Mouse (Mus musculus) urinary bladder, postnatal 25 days (tissue): ENCODE data around the gene Klhl25.
"Not testable (repeated sequence)": the region's sequence is repeated elsewhere in the genome, so short reads cannot be mapped to it uniquely, and the experiment has no call there.

Source experiments
- DNase-seq: peaks from one replicate; pipeline ENCODE4 v3.0.0; 2022; ENCODE audit warnings: low spot score

Klhl25 gene

DNA sequence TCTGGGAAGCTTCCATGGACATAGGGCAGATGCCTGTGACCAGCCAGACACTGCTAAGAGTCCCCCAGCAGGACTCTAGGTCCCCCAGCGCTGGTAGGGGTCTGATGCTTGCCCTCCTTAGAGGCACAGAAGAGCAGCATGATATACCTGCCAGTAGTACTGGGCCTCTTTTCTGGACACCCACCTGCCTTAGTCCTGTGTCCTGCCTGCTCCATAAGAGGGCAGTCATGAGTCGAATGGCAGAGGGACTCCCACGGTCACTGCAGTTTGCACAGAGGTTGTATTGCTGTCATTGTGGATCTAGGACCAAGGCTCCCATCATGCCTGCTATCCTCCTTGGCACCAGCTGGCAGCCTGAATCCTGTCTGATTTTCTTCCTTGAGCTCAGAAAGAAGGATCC is 25.1 kb downstream of the Klhl25 start:
- DNase-seq = no peak

GRCm38 (mm10) chr7:75873746-75874145 is 25.6 kb downstream of the Klhl25 start:
- no peak for DNase-seq

GRCm38 (mm10) chr7:75879436-75879835 is 31.3 kb downstream of the Klhl25 start:
- not testable (repeated sequence) for DNase-seq

GRCm38 (mm10) chr7:75880236-75880635 is 32.1 kb downstream of the Klhl25 start:
- no peak for DNase-seq

- DNase-seq = peak; percentile 80
Observed at GRCm38 (mm10) chr7:75880650-75881049, 32.5 kb downstream of the Klhl25 start.

DNA sequence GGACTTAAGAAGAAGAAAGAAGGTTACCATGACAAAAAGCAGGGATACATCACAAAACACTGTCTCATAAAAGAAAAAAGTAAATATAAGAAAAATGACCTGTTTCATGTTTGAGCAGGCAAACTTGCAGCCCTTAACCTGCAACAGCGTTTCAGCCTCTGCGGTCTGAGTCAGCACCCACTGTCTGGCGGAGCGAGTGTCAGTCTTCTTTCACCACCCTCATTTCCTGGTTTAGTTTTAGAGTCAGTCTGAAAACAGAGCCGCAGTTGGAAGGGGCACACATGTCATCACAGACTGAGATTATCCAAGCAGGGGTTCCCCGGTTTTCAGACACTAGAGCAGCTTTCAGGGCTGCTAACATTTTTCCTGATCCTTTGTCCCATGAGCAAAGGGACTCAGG is 33.3 kb downstream of the Klhl25 start:
- no peak for DNase-seq

GRCm38 (mm10) chr7:75881791-75882190 is 33.7 kb downstream of the Klhl25 start:
- no peak for DNase-seq

- DNase-seq = no peak
Observed at GRCm38 (mm10) chr7:75891466-75891865, 43.4 kb downstream of the Klhl25 start.

- DNase-seq = no peak
Observed at GRCm38 (mm10) chr7:75892737-75893136, 44.6 kb downstream of the Klhl25 start.

- peak; percentile 21 for DNase-seq
Observed at GRCm38 (mm10) chr7:75893709-75894108, 45.6 kb downstream of the Klhl25 start.

DNA sequence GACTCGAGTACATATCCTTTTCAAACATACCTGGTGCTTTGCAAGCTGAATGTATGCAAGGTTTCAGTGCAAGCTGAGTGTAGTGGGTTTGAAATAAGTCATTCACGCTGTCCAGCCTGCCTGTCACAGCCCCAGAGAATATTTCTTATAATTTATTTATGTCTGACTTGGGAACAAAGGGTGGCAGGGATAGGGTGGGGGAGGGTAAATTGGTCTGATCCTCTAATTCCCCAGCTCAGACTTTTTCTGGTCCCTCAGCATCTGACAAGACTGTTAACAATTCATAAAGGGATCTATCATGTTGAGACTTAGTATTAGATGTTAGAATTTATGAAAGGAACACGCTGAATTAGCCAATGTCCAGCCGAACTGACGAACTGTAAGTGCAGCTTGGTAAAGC is 48.9 kb downstream of the Klhl25 start:
- DNase-seq = no peak

DNA sequence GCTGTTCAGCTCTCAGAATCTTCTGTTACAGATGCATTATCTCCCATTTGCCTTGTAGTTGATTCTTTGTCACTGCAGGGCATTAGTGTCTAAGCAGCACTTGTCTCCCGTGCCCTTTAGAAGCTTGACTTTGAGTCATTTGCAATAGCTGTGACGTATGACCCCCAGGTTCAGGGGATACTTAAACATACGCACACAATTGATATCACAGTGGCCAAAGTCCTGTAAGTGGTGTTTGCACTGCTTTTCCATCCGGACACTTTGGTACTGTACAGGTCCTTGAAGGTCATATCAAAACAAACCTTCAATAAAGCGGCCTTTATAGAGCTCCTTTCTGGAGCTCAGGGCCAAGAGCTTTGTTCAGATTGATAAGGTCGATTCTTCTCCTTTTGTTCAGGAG is 51.0 kb downstream of the Klhl25 start:
- DNase-seq = no peak

GRCm38 (mm10) chr7:75899517-75899916 is 51.4 kb downstream of the Klhl25 start:
- no peak for DNase-seq

- no peak for DNase-seq
Observed at GRCm38 (mm10) chr7:75899954-75900353, 51.8 kb downstream of the Klhl25 start.

GRCm38 (mm10) chr7:75905145-75905544 is 57.0 kb downstream of the Klhl25 start:
- DNase-seq = no peak

DNA sequence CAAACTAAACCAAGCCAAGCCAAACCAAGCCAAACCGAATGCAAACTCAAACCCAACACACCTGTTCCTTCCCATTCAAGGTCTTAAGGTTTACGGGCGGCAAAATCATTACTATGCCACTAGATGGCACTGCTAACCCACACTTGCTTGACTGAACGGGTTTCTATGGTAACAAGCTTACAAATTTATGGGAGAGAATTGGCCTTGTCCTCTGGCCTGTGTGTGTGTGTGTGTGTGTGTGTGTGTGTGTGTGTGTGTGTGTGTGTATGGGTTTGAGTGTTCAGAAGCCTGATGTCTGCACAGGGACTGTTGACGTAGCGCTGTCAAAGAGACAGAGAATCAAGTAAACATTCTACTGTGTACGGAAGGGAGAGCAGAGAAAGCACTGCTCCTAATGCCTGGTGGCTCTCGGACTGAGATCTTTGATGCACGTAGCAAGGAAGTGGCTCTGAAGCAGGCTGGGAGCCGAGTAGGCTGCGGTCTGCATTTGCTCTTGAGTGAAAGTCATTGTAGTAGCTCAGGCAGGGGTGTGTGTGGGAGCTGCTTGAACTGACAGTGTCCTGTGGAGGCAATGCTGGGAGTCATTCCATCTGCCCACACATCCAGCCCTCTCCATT is 62.0 kb downstream of the Klhl25 start:
- DNase-seq = peak; percentile 10

DNA sequence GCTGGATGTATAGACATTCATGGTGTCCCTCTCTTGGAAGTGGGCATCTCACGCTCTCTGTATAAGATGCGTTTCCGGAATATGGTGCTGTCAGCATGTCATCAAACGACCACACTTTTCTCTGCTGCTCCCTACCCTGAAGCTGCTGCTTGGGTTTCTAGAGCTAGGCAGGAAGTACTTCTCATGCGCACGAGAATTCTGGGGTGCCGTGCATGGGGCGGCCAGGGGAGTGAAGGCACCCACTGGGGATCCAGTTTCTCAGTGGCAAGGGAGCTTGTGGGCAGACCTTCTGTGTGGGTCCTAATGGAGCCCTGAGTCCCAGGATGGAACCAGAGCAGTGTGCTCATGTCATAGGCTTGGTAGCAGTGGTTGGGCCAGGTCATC is 62.5 kb downstream of the Klhl25 start:
- no peak for DNase-seq

DNA sequence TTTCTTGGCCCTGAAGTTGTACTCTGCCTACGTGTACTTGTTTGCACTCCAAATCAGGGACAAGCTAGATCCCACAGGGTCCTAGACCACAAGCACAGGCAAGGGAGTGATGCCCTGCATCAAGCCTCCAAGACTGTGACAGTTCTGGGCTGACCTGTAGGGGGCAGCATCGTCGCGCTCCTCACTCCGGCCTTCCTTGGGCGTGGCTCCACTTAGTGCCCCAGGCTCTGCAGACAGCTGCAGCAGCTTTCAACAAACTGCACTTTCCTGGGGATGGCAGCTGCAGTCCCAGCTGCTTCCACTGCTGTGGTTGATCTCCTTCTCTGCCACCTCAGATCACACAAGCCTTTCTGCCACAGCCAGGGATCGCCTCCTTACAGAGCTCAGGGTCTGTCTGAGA is 65.8 kb downstream of the Klhl25 start:
- peak; percentile 66 for DNase-seq

DNA sequence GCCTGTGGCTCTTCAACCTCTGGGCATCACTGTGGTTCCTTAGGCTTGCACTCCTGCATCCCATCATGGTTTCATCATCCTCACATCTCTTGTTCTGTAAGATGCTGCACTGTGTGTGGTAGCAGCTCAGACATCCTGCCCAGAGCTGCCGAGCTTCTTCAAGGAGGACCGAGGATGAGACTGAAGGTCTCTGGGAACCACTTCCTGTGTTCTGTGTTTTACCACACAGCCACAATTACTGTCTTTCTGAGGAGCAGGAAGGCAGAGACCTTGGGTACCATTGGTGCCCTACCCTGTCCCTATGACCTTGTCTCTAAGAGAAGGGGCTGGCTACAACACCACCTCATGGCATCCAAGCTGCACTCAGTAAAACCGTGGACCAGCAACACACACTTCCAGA is 67.4 kb downstream of the Klhl25 start:
- not testable (repeated sequence) for DNase-seq

DNA sequence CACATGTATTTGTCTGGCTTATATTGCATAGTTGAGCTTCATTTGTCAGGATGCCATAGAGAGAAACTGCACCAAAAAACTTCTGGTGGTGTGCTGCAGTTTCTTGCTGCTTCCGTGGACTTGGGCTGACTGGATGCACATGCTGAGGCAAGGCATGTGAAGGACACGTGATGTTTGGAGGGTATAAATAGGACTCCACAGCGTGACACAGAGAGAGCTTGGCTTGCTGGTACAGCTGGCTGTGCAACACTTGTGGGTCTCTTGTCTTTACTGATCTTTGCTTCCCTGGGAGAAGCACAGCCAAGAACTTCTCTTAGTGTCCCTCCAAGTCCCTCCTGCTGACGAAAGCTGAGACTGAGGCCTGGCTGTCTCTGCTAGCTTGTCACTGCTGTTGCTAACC is 69.6 kb downstream of the Klhl25 start:
- DNase-seq = no peak

DNA sequence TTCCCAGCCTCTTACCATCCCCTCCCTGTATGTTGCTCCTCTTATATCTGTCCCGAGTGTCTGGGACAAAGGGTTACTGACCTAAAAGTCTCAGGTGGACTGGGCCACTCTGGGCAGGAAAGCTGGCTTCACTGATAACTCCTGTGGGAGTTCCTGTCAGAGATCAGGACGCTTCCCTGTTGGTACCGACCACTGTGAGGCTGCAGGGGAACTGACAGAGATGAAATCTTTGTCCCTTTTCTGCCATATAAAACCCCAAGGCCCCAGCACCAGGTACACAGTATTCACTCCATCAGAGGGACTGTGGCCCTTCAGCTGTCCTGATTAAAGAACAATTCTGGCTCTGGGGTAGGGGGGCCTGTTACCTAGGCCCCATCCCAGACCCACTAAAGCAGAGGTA is 71.6 kb downstream of the Klhl25 start:
- not testable (repeated sequence) for DNase-seq
